Mouse (Mus musculus): ENCODE data around the gene Tdrd7. TPM values are rescaled to one million over a fixed set of nuclear protein-coding genes. Genes with fewer than 3 reads are reported as not detected.
A peak's percentile ranks its signal among the peaks of the same experiment; 100 is the strongest.

Tdrd7 gene
- polyA plus RNA-seq, 1 experiment from 2014 or later = 15.0 TPM

- no peak overlapping the region for H3K4me2 ChIP-seq (ENCODE audit: low read length)
- H3K4me1 ChIP-seq (ENCODE audit: control insufficient read depth, insufficient read depth, low read length) = peaks cover 15% of the 10 kb centered on the region; the same call in 1 of the 2 replicates
- no peaks in the 10 kb centered on the region for H3K27me3 ChIP-seq (replicated peaks; ENCODE audit: control insufficient read depth, insufficient read depth, low read length)
- no peak for ATAC-seq
- H3K9me3 ChIP-seq (replicated peaks; ENCODE audit: control insufficient read depth, low read length) = no peaks in the 10 kb centered on the region
- H3K4me3 ChIP-seq (ENCODE audit: low read depth, low read length) = no peak overlapping the region
- no peak for DNase-seq (ENCODE audit: low spot score)
- H3K36me3 ChIP-seq (ENCODE audit: control insufficient read depth, insufficient read depth, low read length) = no peaks in the 10 kb centered on the region
- 73% methylated on average over 2 of the region's 2 CpGs for WGBS
- H3K27ac ChIP-seq (ENCODE audit: low read depth, low read length) = no peak overlapping the region
- no peak overlapping the region for H3K9ac ChIP-seq (ENCODE audit: low read length)
Observed at GRCm38 (mm10) chr4:45969051-45969450, 3.9 kb downstream of the Tdrd7 start.

DNA sequence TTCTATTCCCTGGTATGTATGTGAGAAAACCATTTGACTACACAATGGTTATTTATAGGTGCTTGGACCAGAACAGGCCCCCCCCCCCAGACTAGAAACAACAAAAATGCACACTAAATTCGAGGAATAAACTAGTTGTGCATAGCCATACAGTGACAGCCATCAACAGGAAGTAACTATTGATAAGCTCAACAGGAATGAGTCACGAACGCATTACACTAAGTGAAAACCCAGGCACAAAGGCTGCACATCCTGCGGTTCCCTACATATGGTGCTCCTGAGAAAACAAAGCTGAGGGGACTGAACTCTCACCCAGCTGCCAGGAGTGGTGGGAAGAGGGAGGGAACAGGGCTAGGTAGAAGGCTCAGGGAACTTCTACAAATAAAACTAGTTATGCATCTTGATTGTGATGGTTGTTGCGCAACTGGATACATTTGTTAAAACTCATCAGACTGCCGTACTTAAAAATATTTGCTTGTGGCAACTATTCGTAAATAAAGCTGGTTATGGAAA lies 5.0 kb downstream of the Tdrd7 start:
- H3K27ac ChIP-seq (ENCODE audit: low read depth, low read length) = no peak overlapping the region
- no peaks in the 10 kb centered on the region for H3K9me3 ChIP-seq (replicated peaks; ENCODE audit: control insufficient read depth, low read length)
- H3K4me3 ChIP-seq (ENCODE audit: low read depth, low read length) = no peak overlapping the region
- ATAC-seq = no peak
- no peak overlapping the region for H3K4me2 ChIP-seq (ENCODE audit: low read length)
- H3K9ac ChIP-seq (ENCODE audit: low read length) = no peak overlapping the region
- H3K27me3 ChIP-seq (replicated peaks; ENCODE audit: control insufficient read depth, insufficient read depth, low read length) = 0 out of 2 replicates have a peak, but pooled peaks cover 2% of the 10 kb centered on the region
- no peak for DNase-seq (ENCODE audit: low spot score)
- no peaks in the 10 kb centered on the region for H3K36me3 ChIP-seq (ENCODE audit: control insufficient read depth, insufficient read depth, low read length)
- WGBS = 71% methylated on average over 7 of the region's 7 CpGs
- peaks cover 15% of the 10 kb centered on the region; the same call in 1 of the 2 replicates for H3K4me1 ChIP-seq (ENCODE audit: control insufficient read depth, insufficient read depth, low read length)

- H3K36me3 ChIP-seq (ENCODE audit: control insufficient read depth, insufficient read depth, low read length) = no peaks in the 10 kb centered on the region
- peak; percentile 99 for ATAC-seq
- no peak overlapping the region for H3K27ac ChIP-seq (ENCODE audit: low read depth, low read length)
Observed at GRCm38 (mm10) chr4:45971806-45972447, 6.8 kb downstream of the Tdrd7 start.

DNA sequence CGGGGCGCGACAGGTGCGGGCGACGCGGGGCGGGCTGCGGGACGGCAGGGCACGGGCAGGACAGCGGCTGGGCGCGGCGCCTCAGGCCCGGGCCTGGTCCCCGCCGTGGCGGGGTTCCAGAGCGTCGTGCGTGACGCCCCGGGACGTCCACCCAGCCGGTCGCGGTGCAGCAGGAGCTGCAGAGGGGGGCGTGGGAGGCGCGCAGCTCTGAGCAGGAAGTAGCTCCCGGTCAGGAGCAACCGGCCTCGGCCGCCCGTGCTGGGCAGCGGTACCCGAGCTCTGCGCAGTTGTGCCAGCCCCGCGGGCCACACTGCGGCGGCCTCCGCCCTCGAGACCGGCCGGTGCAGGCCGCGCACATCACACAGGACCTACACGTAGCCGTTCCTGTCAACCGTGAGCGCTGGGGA lies 7.3 kb downstream of the Tdrd7 start:
- ATAC-seq = no peak; the same call in 1 of the 2 replicates

More at GRCm38 (mm10) chr4:45971806-45972447, 6.8 kb downstream of the Tdrd7 start:
- Histone ChIP-seq H3K27me3 (replicated peaks; ENCODE audit: control insufficient read depth, insufficient read depth, low read length) (0 out of 2 replicates have a peak, but pooled peaks cover 2% of the 10 kb centered on the region), H3K4me1 (ENCODE audit: control insufficient read depth, insufficient read depth, low read length) (peaks cover 12% of the 10 kb centered on the region; the same call in 1 of the 2 replicates), H3K9ac (ENCODE audit: low read length) (peak overlapping the region; percentile 75), H3K4me2 (ENCODE audit: low read length) (peak overlapping the region; percentile 94), H3K4me3 (ENCODE audit: low read depth, low read length) (peak overlapping the region; percentile 77), H3K9me3 (replicated peaks; ENCODE audit: control insufficient read depth, low read length) (no peaks in the 10 kb centered on the region)
- 3% methylated on average over 51 of the region's 51 CpGs for WGBS
- peak; percentile 94 for DNase-seq (ENCODE audit: low spot score)

DNA sequence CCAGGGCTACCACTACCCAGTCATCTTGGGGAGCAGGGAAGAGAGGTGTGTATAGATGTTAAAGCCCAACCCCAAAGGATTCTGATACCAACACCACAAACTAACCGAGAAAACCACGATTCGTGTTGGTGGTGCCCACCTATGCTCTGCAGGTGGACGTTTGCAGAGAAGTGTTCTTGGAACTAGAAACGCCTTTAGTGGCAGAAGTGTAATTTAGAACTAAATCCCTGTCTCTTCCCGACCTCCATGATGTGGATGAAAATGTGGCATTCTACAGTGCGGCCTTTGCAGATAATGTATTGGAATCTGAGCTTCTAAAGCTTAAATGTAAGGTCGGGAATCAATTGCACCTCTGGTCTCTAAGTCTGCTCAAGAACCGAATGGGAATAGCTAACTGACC lies 7.8 kb downstream of the Tdrd7 start:
- peak overlapping the region; percentile 77 for H3K4me3 ChIP-seq (ENCODE audit: low read depth, low read length)
- H3K4me2 ChIP-seq (ENCODE audit: low read length) = peak overlapping the region; percentile 94
- H3K27ac ChIP-seq (ENCODE audit: low read depth, low read length) = no peak overlapping the region
- no peaks in the 10 kb centered on the region for H3K36me3 ChIP-seq (ENCODE audit: control insufficient read depth, insufficient read depth, low read length)
- ATAC-seq (no peak), DNase-seq (ENCODE audit: low spot score) (no peak)
- H3K9me3 ChIP-seq (replicated peaks; ENCODE audit: control insufficient read depth, low read length) = no peaks in the 10 kb centered on the region
- peaks cover 8% of the 10 kb centered on the region; the same call in 1 of the 2 replicates for H3K4me1 ChIP-seq (ENCODE audit: control insufficient read depth, insufficient read depth, low read length)
- 0 out of 2 replicates have a peak, but pooled peaks cover 2% of the 10 kb centered on the region for H3K27me3 ChIP-seq (replicated peaks; ENCODE audit: control insufficient read depth, insufficient read depth, low read length)
- H3K9ac ChIP-seq (ENCODE audit: low read length) = peak overlapping the region; percentile 75
- 19% methylated on average over 9 of the region's 9 CpGs for WGBS

More for the DNA sequence above, 7.3 kb downstream of the Tdrd7 start:
- DNase-seq (ENCODE audit: low spot score) = peak; percentile 50
- Histone ChIP-seq H3K4me1 (ENCODE audit: control insufficient read depth, insufficient read depth, low read length) (peaks cover 10% of the 10 kb centered on the region; the same call in 1 of the 2 replicates), H3K27me3 (replicated peaks; ENCODE audit: control insufficient read depth, insufficient read depth, low read length) (0 out of 2 replicates have a peak, but pooled peaks cover 2% of the 10 kb centered on the region), H3K4me2 (ENCODE audit: low read length) (peak overlapping the region; percentile 94), H3K36me3 (ENCODE audit: control insufficient read depth, insufficient read depth, low read length) (no peaks in the 10 kb centered on the region), H3K9ac (ENCODE audit: low read length) (peak overlapping the region; percentile 75), H3K27ac (ENCODE audit: low read depth, low read length) (no peak overlapping the region), H3K9me3 (replicated peaks; ENCODE audit: control insufficient read depth, low read length) (no peaks in the 10 kb centered on the region), H3K4me3 (ENCODE audit: low read depth, low read length) (peak overlapping the region; percentile 77)
- under 1% methylated on average over 52 of the region's 53 CpGs for WGBS

DNA sequence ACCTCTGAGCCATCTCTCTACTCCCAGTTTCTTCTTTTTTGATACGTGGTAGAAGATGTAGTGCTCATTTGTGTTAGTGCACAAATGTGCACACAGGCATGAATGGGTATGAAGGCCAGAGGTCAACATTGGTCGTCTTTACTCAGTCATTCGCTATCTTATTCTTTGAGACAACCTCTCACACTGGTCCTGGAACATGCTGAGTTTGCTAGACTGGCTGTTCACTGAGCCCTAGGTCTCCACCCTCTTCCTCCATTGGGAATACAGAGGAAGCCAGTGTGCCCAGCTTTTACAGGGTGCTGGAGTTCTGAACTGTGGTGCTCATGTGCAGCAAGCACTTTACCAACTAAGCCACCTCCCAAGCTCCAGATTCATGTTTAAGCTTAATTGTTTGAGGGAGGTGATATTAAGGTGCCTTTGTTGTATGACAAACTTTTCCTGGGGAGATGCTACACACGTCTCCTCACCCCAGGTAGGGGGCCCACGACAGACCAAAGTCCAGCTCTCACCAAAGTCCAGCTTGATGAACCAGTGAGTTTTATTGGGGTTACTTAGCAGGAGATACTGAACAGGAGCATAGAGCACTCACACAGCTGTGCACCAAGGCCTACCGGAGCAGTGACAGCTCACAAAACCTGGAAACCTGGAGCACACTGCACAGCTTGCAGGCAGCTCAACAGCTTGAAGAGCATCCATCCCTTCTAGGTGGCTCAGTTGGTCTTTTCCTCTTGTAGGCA lies 12.0 kb downstream of the Tdrd7 start:
- H3K4me3 ChIP-seq (ENCODE audit: low read depth, low read length) = no peak overlapping the region
- 0 out of 2 replicates have a peak, but pooled peaks cover 2% of the 10 kb centered on the region for H3K27me3 ChIP-seq (replicated peaks; ENCODE audit: control insufficient read depth, insufficient read depth, low read length)
- DNase-seq (ENCODE audit: low spot score) (no peak), ATAC-seq (no peak)
- peaks cover 6% of the 10 kb centered on the region; the same call in 1 of the 2 replicates for H3K4me1 ChIP-seq (ENCODE audit: control insufficient read depth, insufficient read depth, low read length)
- no peak overlapping the region for H3K27ac ChIP-seq (ENCODE audit: low read depth, low read length)
- H3K36me3 ChIP-seq (ENCODE audit: control insufficient read depth, insufficient read depth, low read length) = no peaks in the 10 kb centered on the region
- WGBS = 78% methylated on average over 6 of the region's 6 CpGs
- no peaks in the 10 kb centered on the region for H3K9me3 ChIP-seq (replicated peaks; ENCODE audit: control insufficient read depth, low read length)
- no peak overlapping the region for H3K4me2 ChIP-seq (ENCODE audit: low read length)
- no peak overlapping the region for H3K9ac ChIP-seq (ENCODE audit: low read length)

DNA sequence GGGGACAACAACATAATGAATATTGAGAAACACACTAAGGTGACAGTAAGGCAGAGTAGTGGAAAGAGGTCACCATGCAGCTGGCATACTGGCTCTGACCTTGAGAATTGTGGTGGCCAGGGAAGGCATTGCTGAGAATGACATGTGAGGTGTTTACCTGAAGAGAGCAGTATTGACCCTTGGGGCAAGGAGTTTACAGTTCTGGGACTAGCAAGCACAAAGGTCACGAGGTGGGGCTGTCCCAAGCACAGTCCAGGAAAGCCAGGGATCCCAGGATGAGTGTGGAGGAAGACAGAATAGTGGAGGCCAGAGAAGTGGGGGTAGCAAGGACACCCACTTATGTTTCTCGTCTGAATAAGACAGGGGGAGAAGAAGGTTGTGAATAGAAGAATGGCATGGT lies 14.8 kb downstream of the Tdrd7 start:
- 54% methylated on average over 2 of the region's 2 CpGs for WGBS
- H3K27ac ChIP-seq (ENCODE audit: low read depth, low read length) = no peak overlapping the region
- H3K36me3 ChIP-seq (ENCODE audit: control insufficient read depth, insufficient read depth, low read length) = no peaks in the 10 kb centered on the region
- ATAC-seq (no peak), DNase-seq (ENCODE audit: low spot score) (no peak)
- no peak overlapping the region for H3K9ac ChIP-seq (ENCODE audit: low read length)
- no peaks in the 10 kb centered on the region for H3K9me3 ChIP-seq (replicated peaks; ENCODE audit: control insufficient read depth, low read length)
- no peak overlapping the region for H3K4me3 ChIP-seq (ENCODE audit: low read depth, low read length)
- H3K4me2 ChIP-seq (ENCODE audit: low read length) = no peak overlapping the region
- no peaks in the 10 kb centered on the region for H3K27me3 ChIP-seq (replicated peaks; ENCODE audit: control insufficient read depth, insufficient read depth, low read length)
- no peaks in the 10 kb centered on the region for H3K4me1 ChIP-seq (ENCODE audit: control insufficient read depth, insufficient read depth, low read length)

- no peaks in the 10 kb centered on the region for H3K36me3 ChIP-seq (ENCODE audit: control insufficient read depth, insufficient read depth, low read length)
- no peak overlapping the region for H3K4me3 ChIP-seq (ENCODE audit: low read depth, low read length)
- ATAC-seq = no peak
- H3K4me1 ChIP-seq (ENCODE audit: control insufficient read depth, insufficient read depth, low read length) = no peaks in the 10 kb centered on the region
- no peaks in the 10 kb centered on the region for H3K9me3 ChIP-seq (replicated peaks; ENCODE audit: control insufficient read depth, low read length)
- H3K27me3 ChIP-seq (replicated peaks; ENCODE audit: control insufficient read depth, insufficient read depth, low read length) = no peaks in the 10 kb centered on the region
- no peak overlapping the region for H3K27ac ChIP-seq (ENCODE audit: low read depth, low read length)
- H3K9ac ChIP-seq (ENCODE audit: low read length) = no peak overlapping the region
- no peak for DNase-seq (ENCODE audit: low spot score)
- no peak overlapping the region for H3K4me2 ChIP-seq (ENCODE audit: low read length)
Observed at GRCm38 (mm10) chr4:45981054-45981453, 15.9 kb downstream of the Tdrd7 start.

Data from forebrain, embryonic 14.5 days (tissue).